Mouse (Mus musculus): ENCODE measurements around the gene Sptbn1.

Gene Sptbn1

DNA sequence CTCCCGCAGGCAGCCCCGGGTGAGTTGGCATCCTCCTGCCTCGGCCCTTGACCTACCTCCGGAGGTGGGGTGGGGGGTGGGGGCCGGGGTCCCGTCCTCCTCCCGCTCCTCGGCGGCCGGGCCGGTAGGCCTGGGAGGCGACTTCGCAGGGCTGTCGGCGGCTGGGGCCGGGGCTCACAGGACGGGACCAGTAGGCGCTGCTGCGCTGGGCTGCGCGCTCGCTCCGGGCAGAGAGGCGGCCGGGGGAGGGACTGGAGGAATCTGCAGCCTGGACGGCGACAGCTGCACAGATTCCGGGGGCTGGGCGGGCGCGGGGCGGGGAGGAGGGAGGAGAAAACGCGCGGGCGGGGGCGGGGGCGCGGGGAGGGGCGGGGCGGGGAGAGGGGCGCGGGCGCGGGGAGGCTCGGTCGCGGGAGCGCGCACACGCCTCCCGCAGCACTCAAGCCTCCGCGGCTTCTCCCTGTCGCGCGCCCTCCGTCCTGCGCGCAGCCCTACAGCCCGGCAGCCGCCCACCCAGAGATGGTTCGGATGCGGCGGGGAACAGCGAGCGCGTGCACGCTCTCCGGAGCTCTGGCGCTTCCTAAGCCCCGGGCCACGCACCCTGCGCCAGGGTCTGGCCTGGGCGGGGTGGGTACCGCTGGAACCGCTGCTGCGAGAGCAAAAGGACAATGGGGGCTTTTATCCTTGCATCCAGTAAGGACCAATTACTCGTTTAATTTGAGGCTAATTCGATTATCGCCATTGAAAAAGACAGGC, at the start of gene Sptbn1:
Gene Sptbn1 (minus strand): TSS at position 284 of the 756 bp plus-strand sequence.
- DNase-seq (ENCODE audit: low spot score): no peak

DNA sequence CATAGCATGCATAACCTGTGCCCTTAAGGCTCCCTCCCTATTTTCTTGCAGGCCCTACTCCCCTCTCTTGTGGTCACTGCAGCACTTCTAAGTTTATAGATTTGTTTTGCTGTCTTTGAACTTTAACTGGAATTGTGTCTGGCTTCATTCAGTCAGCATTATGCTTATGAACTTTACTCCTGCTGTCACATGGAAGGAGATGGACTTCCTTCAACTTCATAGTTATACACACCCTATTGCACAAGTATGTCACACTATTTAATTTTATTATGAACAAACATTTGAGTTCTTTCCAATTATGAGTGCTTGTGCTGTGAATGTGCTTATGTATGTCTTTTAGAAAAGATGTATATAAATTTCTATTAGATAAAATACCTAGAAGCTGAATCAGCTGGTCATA, 26.3 kb upstream of the Sptbn1 start:
- DNase-seq (ENCODE audit: low spot score): no peak

DNA sequence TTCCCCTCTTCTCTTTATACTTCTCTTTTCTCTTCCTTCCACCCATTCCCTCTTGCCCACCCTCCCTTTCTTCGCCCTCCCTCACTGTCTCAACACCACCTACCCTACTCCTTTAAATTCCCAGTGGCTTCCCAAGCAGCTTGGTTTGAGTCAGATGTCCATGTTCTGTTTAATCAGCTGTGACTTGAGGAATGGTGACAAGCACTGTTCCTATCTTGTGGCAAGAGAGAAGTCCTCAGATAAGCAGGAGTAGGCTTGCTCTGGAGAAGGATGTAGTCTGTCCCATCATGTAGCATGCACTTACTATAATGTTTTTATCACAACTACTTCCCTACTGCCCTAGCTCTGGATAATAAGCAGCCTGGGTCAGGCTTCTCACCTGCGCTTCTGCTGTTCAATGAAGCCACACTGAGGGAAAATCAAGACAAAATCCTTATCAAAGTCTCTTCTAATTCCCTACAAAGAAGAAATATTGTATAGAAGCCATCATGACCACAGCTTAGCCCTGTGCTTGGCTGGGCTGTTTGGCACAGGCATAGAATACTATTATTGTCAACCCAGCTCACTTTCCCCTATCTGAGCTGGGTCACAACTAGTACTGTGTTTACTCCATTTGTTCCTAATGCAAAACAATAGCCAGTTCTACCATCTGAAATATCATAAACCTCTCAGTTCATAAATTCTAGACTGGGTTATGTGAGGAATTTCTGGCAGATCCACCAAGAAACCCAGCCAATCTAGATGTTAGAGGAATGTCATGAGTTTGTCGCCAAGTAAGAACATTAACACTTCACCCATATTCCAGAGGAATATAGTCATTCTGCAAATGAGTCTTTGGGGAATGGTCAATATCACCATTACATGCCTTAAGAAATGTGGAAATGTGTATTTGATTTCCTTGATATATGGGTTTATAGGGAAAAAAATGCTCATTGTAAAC, 24.5 kb upstream of the Sptbn1 start:
- DNase-seq (ENCODE audit: low spot score): no peak

DNA sequence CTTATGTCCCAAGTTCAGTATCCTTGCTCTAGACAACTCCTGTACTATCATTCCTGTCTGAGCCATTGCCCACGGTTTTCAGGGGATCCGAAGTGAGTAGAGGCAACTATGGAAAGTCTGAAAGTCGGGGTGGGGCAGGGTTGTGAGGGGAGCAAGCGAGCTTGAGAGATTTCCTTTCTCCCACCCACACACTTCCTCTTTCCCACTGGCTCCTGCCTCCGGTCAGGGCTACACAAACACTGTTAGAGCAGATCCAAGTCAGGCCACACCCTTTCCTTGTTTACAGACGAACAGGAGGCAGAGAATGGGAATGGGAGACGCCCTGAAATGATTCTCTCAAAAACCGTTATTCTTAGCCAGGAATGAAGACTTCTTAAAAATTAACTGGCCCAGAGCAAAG, 23.2 kb upstream of the Sptbn1 start:
- DNase-seq (ENCODE audit: low spot score): no peak

DNA sequence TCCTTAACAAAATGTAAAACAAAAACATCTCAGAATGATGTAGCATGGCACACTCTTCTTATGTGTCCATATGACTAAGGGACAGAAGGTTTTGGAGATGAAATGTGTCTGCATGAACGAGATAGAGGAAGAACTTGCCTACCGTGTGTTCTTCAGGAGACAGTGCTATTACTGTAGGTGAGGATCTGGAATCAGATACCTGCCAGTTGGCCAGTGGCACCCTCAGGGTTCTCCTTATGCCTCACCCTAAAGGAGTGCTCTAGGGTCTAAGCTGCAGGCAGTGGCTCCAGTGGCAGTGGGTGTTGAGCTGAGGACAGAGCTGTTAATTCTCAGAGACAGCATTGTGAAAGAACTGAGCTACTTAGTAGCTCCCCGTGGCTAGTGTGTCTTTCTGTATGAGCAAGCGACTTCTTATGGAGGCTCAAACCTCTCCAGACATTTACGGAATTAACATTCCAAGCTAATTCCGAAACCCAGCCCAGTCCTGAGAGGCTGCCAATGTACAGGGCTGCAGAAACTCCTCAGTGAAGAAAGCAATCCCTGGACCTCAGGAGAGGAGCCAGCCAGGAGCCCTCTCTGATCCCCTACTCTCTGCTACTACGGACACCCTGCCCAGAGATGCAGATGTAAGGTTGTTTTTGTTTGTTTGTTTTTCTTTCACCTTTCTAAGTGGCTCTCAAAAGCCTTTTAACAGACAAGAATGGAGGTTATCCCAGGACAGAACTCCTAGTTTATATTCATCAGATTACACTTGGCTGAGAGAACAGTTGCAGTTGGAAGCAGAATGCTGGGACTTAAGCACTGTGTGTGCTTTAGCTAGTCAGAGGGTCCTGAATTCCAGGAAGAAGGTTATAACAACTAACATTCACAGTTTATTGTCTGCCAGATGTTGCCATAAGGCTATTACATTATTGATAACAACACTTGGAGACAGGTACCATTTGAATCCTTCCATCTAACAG, 21.8 kb upstream of the Sptbn1 start:
- no peak for DNase-seq (ENCODE audit: low spot score)

DNA sequence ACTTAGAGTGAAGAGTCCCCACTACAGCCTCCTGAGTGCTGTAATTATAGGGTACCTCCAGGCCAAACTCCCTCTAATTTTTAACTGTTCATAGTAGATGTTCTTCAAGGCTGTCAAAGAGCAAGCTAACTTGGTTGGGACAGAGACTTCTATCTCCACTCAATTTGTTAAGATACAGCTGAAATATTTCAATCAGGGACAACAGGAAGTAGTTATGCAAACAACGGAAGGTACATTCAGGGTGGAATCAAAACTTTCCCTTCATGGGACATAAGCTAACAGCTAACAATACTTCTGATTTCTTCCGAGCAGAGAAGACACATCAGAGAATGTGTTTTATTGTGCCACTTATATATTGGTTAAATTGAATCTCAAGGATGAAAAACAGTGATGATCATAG, 20.1 kb upstream of the Sptbn1 start:
- DNase-seq (ENCODE audit: low spot score): no peak

DNA sequence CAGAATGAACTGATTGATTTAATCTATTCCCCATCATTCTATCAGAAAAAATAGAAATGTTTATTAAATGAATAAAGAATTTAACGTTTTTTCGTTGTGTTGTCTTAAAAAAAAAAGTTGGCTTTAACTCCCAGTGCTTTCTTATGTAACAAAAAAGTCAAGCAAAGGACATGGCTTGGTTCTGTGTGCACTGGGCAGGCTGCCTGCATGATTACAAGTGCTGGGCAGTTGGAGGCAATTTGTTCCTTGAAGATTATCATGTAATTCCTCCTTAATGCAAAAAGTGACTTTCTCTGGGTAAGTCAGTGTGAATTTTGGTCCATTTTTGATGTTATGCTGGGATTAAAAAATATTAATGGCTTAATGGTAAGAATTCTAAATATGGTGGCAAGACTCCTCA, 15.7 kb upstream of the Sptbn1 start:
- no peak for DNase-seq (ENCODE audit: low spot score)

DNA sequence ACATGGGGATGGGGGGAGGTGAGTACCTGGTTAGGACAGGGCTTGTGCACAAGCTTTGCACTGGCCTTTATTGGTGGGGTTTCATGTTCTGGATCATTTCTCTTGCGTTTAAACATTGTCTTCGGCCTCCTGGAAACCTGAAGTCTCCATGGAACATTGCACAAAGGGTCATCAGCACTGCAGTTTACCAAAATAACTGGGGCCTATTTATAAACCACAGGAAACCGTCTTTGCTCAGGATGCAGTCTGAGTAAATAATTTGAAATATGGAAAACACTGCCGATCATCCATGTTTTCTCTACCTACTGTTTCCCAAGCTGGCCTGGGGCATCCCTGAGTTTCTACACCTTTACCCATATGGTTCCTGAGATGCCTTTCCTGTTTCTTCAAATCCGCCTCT, 13.1 kb upstream of the Sptbn1 start:
- no peak for DNase-seq (ENCODE audit: low spot score)

DNA sequence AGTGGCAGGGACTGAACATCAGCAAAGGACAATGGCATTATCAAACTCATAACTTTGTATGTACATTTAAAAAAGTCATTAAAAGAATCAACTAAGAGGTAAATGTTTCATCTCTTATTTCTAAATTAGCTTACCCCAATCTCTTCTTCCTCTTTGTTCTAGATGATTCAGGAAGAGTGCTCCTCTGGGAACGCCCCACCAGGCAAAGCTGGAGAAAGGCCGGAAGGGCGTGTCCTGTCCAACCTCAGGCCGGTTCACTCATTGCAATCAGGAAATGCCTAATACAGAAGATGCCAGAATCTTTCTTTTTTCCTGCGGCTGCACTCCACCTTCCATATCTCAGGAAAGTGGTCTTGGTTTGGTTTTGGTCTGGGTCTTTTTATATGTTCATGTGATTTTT, 11.3 kb upstream of the Sptbn1 start:
- no peak for DNase-seq (ENCODE audit: low spot score)

DNA sequence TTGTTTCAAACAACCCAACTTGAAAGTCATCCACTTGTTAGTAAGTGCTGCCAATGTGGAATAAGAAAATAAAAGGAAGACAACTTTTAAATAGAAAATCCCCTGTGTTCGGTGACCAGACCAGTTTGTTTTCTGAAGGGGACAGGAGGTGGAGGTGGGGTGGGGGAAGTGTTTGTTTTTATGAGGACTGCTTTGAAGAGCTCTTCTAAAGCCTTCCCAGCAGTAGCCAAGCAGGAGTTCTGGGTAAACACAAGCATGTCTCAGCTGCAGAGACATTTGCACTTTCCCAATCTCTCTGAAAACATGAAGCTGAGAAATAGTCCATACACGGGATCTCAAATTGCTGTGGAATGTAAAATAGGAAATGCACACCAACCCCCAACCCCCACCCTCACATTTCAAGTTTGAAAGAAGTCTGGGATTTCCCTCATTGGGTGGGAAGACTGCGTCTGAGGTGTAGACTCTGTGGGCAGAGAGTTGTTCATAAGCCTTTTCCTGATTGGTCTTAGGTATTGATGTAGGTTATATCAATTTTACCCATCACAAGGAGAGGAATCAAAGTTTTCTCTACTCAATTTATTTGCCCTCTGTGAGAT, 7.6 kb upstream of the Sptbn1 start:
- no peak for DNase-seq (ENCODE audit: low spot score)

DNA sequence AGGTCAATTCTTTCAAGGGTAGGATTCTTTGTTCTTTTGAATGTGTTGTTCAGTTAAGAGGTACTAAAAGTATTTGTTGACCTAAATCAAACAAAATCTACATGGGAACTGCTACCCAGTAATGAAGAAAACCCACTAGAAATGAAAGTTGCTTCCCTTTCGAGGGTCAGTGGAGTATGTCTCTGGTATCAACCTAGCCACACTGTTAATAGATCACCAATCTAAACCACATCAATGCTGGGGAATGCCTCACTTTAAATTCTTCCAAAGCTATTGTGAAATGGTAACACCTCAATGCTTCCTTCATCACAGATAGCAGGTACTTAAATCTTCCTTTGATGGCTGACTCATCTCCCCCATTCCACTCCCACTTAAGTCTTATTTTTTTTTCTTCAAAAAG, 1.5 kb upstream of the Sptbn1 start:
- no peak for DNase-seq (ENCODE audit: low spot score)

DNA sequence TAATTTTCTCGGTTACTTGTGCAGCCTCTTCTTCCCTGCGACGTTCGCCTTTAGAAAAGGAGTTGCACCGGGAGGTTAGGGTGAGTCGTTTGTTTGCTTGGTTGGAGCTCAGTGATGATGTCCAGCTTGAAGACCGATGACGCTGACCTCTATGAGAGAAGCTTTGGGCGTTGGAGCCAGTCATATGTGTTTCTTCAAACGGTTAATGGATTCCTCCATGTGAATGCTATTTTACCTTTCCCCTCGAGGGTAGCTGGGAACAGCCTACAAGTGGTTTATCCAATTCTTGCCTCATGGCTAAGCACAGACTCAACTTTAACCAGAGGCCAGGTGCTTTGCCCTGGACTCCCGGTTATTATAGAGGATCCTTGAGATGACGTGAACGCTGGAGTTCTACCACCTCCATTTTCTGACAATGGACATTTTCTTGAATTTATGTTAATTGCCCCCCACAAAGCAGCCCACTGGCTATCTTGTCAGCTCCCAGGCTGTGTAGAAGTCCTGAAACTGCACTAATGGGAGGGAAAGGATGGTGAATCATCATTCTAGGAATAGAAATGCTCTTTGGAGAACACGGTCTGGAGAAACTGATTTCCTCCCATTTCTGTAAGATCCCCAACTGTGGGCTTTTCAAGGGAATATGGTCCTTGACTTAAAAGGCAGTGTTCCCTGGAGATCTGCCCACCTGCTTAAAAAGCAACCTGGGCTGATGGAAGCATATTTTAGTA, 837 bp upstream of the Sptbn1 start:
- no peak for DNase-seq (ENCODE audit: low spot score)

DNA sequence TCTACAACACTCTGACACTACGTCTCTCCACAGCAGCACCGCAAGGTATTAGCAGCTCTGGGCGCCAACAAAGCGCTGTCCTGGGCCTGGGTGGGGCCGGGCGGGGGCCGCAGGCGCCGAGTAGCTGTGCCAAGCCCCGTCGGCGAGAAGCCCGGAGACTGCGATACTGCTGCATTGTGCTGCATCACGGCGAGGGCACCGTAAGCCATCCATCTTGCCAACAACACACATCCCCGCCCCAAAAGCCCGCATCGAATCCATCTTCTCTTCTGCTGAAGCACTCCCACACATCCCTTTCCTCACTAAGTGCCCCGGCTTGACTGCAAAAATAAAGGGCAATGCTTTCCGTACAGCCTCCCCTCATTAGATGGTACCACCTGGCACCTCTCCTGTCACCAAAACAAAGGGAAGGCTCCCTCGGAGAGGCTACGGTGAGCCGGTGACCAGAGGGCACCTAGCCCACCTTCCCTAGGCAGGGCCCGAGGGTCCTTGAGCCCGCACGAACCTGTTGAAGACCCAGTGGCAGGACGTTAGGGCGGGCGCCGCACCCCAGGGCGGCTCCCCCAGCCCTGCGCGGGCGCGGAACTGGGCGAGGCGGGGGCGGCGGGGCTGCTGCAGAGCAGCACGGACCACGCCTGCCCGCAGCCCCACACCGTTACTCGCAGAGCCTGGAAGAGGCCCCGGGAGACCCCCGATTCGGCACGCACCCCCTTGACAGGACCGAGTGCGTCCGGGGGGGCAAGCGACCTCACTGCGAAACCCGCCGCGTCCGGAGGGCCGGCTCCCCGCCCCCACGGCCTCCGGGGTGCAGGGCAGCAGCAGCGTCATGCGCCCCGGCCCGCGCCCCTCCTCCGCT, 711 bp downstream of the Sptbn1 start:
- DNase-seq (ENCODE audit: low spot score): no peak

DNA sequence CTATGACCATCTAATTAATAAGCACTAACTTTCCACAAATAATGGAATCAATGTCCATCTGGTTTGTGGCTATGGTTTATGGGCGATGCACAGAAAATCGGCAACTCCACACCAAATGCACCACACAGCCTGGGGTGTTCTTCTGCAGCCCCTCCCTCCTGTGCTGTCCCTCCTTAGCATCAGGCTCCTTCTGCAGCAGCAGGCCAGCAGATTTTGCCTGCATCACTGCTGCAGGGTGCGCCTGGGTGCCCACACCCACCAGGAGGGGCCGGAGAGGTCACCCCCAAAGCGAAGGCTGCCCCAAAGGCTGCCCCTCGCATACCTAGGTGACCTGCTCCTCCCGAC, 1.3 kb downstream of the Sptbn1 start:
- DNase-seq (ENCODE audit: low spot score): no peak

DNA sequence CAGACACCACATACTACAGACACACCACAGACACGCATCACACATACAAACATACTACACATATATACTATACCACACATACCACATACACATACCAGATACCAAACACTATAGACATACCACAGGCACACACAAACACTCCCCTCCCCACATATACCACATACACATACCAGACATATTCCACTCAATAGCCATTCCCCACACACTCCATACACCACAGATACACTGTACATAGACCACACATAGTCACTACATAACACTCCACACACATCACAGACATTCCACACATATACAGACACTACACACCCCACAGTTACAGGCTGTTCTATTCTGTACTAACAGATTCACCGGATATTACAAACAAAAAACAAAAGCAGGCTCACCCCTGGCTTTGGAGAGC, 2.3 kb downstream of the Sptbn1 start:
- no peak for DNase-seq (ENCODE audit: low spot score)

DNA sequence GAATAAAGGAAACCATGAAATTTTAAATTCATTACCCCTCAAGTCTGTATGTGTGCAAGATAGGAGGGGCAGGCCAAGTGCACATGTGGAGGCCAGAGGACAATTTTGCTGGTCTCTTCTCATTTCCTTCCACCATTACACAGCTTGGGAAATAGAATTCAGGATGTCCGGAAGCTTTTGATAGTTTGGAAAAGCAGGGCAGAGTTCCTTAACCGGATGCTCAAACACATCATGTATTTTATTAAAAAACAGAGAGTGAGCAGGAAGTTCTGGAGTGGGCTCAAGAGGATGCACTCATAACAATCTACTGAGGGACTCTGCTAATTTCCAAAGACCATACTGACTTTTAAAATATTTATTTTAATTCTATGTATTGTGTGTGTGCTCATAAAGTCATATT, 4.3 kb downstream of the Sptbn1 start:
- no peak for DNase-seq (ENCODE audit: low spot score)

DNA sequence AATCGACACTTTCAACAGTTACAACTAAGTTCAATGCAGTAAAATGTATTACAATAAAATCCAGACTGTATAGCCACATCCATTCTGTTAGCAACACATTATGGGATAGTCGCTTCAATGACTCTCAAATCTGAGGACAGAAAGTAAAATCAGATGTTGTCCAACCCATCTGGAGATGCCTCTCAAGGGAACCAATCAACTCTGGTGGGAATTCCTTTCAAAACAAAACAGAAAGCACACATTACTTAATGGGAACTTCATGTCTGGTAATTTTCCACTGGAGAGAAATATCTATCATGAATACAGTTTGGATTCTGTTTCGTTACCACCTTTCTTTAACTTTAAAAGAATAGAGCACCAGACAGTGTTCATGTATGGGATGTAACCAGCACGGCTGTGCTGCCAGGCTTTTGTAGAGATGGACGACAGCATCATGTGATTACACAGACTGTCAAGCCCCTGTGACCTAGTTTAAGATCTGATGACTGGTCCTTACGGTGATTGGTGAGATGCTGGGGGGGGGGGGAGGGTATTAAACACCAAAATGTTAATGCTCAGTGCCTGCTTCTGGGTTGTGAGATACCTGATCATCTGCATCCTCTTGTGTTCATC, 9.1 kb downstream of the Sptbn1 start:
- DNase-seq (ENCODE audit: low spot score): no peak

DNA sequence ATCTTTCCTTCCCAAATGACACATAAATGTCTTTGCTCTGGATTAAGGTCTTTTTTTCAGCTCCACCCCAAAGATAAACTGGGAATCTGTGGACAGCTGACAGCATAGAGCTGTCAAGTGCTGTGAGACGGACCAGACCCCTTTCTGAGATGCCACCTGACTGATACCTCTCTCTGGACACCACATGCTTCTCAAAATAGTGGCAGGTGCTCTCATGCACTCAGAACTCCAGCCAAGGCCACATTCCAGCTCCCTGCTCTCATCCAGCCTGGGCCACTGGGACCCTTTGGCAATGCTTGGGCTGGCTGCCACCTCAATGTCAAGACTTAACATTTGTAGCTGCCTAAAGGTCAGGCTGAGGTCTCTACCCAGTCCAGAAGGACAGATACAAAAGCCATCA, 10.2 kb downstream of the Sptbn1 start:
- DNase-seq (ENCODE audit: low spot score): no peak

DNA sequence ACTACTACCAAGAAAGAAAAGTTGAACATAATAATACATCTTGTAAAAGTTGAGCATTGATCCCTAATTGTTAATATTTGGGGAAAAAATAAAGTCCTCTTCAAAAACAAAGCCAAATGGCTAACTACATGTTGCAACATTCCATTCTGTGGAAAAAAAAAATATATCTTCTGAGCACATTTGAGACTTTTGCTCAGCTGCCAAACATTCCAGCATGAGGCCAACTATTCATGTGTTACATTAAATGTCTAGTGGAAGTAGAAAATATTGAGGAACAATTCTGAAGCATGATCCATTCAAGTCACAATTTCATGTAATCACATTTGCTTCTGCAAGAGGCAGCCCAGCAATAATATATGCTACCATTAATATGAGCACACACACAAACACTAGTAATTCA, 10.9 kb downstream of the Sptbn1 start:
- no peak for DNase-seq (ENCODE audit: low spot score)

DNA sequence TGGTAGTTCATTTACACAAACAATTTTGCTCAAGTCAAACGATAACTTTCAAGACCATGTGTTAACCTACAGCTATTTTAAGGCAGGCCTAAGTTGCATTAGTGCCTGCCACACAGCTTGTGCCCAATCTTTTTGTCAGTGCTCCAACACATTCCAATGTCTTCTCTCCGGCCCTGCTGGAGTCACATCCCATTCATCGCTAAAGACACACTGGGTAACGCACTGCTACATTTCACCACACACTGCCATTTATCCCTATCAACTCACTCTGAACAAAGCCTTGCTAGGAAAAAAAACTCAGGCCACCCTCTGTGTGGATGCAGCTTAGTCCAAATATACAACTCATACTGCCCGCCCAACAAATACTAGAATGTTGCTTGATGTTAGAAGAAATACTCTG, 11.5 kb downstream of the Sptbn1 start:
- no peak for DNase-seq (ENCODE audit: low spot score)

All from spleen, adult 12 weeks (tissue).